Mouse (Mus musculus) CD8-positive naive resting alpha-beta T cell, adult 2 months (primary cell): ENCODE data around the gene Spty2d1.
"Not testable (repeated sequence)": the region's sequence is repeated elsewhere in the genome, so short reads cannot be mapped to it uniquely, and the experiment has no call there.

Experiments
- DNase-seq, 2 experiments: peaks; one replicate each; pipeline ENCODE4 v3.0.0; 2022; ENCODE audit warnings: low read depth in 2 of 2, low spot score in 2 of 2

The Spty2d1 gene

GRCm38 (mm10) chr7:47008168-47008993, at the start of gene Spty2d1:
Gene Spty2d1 (minus strand): TSS chr7:47008411.
- DNase-seq: peak; percentile 98 to 99

DNA sequence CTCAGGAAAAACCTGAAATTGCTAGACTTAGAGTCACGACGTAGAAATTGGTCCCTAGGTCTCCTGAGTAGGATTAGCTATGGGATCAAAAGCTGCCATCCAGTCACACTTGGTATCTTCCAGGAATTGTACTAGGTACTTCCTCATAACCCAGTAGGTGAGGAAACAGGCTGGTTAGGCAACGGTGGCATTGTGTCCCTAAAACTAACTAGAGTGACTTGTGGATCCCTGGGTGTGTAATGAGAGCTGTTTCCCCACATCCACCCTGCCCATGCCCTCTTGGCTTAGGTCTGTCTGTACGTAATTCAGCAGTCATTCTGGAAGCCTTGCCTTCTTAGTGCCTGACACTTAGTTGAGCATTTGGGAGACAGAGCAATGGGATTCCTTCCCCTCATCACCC, 48.1 kb upstream of the Spty2d1 start:
- DNase-seq: no peak

DNA sequence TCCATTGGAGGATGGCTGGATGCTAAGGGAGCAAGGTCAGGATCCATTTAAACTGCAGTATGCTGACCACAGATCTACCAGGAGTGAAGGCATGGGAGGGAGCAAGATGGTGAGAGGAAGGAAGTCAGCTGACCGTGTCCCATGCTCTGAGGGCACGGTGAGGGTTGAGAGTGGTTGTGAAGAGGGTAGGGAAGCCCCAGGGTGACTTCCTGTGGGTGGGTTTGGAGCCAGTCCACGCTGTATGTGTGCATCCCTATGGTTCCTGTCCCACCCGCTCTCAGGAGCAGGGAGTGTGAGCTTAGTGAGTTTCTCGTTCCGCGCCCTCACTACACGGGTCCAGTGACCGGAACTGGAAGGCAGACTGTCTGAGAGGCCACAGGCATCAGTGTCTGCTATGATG, 47.5 kb upstream of the Spty2d1 start:
- no peak for DNase-seq

DNA sequence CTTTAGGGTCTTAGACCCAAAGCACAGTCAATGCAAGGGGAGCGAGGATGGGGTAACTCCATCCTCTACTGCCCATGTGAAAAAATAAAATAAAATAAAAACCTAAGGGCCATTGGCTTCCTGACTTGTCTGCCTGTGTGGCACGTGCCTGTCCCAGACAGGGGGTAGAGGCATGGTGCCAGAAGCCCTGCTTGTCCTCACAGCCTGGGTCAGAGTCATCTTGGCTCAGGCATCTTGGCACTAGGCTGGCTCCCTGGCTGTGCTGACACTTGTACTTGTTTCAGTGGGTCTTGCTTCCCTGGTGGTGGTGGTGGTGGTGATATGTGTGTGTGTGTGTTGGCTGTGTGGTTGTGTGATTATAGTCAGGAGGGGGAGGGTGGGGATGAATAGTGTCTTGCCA, 46.5 kb upstream of the Spty2d1 start:
- no peak for DNase-seq

GRCm38 (mm10) chr7:47053287-47053686, 45.1 kb upstream of the Spty2d1 start:
- DNase-seq: no peak

GRCm38 (mm10) chr7:47052276-47052675, 44.1 kb upstream of the Spty2d1 start:
- DNase-seq: no peak

DNA sequence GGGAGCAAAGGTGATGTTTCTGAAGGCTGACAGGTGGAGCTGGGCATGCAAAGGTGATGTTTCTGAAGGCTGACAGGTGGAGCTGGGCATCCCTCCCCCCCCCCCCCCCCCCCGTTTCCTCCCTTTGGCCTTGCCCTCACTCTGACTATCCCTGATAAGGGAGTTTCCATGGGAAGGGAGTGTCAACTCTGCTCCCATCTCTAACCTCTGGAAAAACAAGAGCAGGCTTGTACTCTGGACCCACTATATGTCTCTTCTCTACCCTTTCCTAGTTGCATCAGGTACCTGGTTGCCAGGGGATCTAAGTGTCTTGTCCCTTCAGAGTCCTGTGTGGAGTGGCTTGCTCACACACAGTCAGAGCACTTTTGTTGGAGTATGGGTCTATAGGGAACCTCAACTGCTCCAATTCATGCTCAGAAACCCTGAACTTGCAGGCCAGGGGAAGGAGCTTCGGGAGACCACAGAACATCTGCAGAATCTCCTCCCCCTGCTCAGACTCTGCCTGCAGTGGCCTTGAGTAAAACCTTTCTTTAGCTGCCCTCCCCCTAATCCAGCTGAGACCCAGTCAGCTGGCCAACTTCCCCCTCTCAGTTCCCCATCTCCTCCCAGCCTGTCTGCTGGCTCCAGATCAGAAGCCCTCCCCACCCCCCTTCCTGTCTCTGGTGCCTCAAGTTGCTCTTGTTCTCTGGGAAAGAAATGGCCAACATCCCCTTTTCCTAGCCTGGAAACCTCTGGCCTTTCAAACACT, 43.4 kb upstream of the Spty2d1 start:
- DNase-seq: no peak

DNA sequence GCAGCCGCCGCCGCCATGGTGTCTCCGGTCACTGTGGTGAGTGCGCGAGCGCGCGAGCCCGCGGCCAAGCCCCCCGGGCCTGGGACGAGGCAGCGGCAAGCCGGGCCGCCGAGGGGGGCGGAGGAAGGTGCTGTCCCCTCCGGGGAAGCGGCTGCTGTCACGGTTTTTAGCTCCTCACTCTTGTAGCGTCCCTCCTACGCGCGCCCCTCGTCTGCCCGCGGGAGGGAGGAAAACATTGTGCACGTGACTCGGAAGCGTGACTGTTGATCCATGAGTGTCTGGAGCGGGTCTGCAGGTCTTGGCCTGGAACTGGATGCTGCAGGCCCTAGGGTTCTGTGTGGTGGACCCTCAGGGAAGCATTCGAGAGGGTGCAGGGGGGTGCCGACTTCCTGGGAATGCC, 42.6 kb upstream of the Spty2d1 start:
- DNase-seq: no peak

- DNase-seq: peak; percentile 87 to 89
Observed at GRCm38 (mm10) chr7:47050366-47050765, 42.2 kb upstream of the Spty2d1 start, which contains the start of gene Tmem86a. Gene Tmem86a (plus strand): TSS chr7:47050601.

GRCm38 (mm10) chr7:47042823-47043490, 34.7 kb upstream of the Spty2d1 start:
- DNase-seq: no peak

DNA sequence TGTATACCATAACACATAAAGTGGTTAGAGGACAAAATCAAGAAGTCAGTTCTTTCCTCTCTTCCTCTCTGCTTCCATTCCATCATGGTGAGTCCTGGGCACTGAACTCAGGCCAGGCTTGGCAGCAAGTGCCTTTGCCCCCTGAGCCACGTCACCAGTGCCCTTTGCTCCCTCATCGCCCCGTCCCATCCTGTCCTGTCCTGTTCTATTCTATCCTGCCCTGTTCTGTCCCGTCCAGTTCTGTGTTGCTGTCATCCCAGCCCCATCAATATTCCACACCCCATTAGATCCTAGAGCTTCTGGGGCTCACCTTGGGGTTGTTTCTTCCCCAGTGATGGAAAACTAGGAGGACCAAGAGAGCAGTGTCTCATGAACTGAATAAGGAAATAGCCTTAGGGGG, 33.9 kb upstream of the Spty2d1 start:
- DNase-seq: no peak

DNA sequence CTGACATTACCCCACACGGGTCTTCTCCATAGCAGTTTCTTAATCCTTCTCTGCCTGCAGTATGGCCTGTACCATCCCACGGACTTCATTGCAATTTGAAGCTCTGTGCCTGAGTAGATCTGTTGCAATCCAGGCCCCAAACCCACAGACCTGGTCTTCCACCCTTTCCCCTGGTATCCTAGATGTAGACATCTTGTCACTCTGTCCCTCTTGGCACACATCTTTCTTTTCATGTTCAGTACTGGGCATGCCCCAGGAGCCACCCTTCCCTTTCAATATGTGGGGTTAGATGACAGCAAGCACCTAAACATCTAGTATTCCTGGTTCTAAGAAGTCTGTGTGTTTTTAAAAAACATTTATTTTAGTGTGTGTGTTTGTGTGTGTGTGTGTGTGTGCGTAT, 33.5 kb upstream of the Spty2d1 start:
- DNase-seq: no peak

DNA sequence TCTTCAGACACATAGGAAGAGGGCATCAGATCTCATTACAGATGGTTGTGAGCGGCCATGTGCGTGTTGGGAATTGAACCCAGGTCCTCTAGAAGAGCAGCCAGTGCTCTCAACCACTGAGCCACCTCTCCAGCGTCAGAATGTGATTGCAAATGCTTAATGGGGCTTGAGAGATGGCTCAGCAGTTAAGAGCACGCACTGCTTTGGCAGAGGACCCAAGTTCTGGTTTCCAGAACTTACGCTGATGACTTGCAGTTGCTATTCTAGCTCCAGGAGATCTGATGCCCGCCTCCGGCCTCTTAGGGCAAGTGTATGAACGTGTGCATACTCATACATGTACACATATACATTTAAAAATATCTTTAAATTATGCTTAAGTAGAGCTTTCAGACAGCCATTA, 27.2 kb upstream of the Spty2d1 start:
- DNase-seq: no peak

DNA sequence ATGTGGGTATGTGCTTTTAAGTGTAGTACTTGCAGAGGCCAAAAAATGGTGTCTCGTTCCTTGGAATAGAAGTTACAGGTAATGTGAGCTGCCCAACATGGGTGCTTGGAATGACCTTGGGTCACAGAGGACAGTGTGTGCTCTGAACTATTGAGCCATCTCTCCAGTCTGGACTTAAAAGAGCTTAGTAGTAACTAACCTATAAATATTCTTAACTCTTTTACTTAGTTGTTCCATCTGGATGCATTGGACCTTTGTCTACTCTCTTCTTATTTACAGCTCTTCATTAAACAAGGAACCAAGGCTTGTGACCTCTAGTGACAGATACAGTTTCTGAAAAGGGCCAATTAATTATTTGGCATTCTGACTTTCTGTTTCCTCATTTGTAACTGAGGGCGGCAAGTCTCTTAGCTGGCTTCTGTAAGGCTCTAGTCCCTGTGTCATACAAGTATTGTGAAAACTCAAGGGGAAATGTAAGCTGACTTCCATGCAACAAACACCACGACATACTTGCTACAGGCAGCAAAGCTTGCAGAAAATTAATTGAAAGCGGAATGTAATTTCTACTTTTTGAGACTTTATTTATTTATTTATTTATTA, 26.7 kb upstream of the Spty2d1 start:
- DNase-seq: no peak

DNA sequence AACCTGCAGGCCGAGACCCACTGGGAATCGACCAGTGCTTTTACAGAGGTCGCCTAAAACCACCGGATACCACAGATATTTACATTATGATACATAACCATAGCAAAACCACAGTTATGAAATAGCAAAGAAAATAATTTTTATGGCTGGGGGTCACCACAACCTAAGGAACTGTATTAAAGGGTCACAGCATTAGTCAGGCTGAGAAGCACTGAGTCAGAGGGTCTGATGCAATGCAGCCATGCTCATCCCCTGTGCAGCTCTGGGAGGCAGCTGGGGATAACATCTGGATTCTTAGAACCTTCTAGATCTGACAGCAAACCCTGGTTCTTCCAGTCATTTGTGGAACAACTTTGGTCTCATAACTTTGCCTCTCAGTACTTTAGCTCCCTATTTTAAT, 23.2 kb upstream of the Spty2d1 start:
- DNase-seq: no peak

DNA sequence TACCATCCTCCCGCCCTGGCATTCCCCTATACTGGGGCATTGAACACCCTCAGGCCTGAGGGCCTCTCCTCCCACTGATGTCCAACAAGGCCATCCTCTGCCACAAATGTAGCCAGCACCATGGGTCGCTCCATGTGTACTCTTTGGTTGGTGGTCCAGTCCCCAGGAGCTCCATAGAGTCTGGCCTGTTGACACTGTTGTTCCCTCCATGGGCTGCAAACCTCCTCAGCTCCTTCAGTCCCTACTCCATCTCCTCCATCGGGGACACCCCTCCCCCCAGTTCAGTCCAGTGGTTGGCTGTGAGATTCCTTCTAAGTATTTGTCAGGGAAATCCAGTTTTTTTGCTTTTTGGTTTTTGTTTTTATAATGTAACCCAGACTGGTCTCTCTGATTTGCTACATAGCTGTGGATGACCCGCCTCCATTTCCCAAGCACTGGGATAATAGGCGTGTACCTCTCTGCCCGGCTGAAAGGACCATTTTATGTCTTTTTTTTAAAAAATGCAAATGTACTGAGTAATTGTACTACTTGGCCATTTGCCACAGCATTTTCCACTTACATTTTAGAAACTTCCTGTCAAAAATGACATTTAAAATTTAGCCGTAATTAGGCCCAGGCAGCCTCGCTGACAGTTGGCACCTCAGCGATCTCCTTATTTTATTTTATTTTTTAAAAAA, 22.4 kb upstream of the Spty2d1 start:
- no peak for DNase-seq

GRCm38 (mm10) chr7:47027520-47027919, 19.3 kb upstream of the Spty2d1 start:
- DNase-seq: no peak

- DNase-seq: not testable (repeated sequence)
Observed at GRCm38 (mm10) chr7:47026899-47027298, 18.7 kb upstream of the Spty2d1 start.

DNA sequence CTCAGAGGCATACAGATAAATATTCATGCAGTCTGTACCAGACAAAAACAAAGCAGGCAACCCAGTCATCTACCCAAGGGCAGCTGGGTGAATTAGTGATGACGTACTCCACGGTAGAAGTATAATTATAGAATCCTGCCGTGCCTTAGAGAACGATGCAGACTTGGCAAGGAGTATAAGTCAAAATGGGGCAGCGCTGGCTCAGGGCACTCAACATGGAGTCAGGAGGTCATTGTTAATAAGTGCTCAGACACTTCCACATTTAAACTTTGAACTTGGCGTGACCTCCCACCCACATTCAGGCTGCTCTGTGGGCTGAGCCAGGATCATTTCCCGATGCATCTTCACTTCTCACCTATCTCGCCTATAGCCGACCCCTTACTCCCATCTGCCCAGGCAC, 17.2 kb upstream of the Spty2d1 start:
- no peak for DNase-seq

DNA sequence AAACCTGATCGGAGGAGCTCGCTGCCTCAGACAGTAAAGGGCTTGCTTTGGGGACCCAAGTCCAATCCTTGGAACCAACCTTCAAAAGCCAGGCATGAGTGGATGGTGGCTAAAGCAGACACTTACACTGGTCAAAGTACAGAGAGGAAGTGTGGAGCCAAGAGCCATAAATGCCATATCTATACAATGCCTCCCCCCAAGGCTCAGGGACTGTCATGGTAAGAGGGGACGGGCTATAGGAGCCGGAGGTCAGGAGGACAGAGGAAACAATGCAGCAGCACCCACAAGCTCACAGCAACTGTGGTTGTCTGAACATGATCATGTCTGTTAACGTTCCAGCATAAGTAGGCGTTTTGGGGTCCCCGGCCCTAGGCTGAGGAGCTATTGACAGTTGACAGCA, 16.2 kb upstream of the Spty2d1 start:
- DNase-seq: no peak

DNA sequence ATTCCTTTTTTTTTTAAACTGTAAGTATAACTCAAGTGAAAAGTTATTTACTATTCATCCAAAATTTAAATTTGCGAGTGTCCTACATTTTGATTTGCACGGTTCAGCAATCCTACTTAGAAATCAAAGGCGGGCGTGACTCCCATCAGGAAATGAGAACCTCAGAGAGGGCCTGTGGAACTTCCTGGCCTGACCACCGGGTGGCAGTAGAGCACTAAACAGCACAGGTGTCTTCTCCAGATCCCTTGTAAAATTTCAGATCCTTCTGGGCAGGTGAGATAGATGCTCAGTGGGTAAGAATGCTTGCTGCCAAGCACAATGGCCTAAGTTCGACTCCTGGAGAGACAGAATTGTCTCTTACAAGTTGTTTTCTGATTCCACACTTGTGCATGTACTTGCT, 15.3 kb upstream of the Spty2d1 start:
- DNase-seq: peak; percentile 82 to 88
